Mouse (Mus musculus): ENCODE measurements at regions not wholly inside any gene's neighbourhood (a gene's known extent, or its start where the extent isn't known, plus 50 kb on each side); places are given as distances from the start of the nearest gene placed in this dataset.

- ATAC-seq (replicated peaks; ENCODE audit: low FRiP score, poor library complexity, severe bottlenecking), result no peak
These were observed 57.4 kb upstream of the Cpeb4 start for GRCm38 (mm10) chr11:31814616-31815015.

DNA sequence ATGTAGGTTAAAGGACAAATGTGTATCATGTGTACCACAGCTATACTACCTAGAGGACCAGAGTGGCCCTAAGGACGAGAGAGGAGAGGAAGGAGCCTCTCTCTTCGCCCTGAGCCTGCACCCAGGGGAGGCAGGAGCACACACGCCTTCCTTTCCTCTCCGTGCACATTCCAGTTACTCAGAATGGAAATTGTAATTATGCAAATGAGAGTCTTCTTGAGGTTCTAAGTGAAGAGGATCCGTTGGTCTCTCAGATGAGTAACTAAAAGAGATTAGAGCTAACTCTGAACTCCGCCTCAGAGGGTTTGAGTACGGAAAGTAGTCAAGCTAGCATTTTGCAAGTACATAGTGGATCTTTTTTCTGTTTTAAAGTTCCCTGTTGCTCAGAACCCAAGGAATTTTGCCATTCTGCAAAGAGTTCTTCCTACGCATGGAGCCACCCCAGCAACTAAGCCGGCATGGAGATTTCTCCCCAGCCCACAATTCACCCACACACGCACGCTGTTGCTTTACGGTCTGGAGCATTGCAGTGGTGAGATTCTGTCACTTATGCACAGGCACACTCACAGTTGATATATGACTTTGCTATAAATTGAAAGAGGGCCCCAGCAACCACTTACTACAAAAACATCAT, 56.0 kb upstream of the Cpeb4 start:
- ATAC-seq (replicated peaks; ENCODE audit: low FRiP score, poor library complexity, severe bottlenecking), result no peak

DNA sequence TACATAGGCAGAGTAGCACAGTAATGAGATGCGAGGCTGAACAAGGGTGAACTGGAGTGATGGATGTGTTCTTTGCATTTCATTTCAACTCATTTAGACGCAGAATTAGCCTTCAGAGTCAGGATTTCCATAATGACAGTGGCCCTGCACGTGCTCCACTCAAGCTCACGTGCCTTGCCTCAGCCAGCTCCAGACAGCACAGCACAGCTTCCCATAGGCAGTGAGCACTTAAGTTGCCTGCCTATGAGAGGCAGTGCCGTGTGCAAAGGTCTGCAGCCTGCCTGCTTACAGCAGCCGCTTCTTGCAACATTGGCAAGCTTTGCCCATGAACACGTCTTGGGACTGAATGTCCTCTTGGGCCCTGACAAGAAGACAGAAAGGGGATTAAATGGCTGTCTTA, 54.0 kb upstream of the Cpeb4 start:
- ATAC-seq (replicated peaks; ENCODE audit: low FRiP score, poor library complexity, severe bottlenecking), result no peak

- no peak for ATAC-seq (replicated peaks; ENCODE audit: low FRiP score, poor library complexity, severe bottlenecking)
These were observed 52.0 kb upstream of the Cpeb4 start for GRCm38 (mm10) chr11:31819964-31820363.

DNA sequence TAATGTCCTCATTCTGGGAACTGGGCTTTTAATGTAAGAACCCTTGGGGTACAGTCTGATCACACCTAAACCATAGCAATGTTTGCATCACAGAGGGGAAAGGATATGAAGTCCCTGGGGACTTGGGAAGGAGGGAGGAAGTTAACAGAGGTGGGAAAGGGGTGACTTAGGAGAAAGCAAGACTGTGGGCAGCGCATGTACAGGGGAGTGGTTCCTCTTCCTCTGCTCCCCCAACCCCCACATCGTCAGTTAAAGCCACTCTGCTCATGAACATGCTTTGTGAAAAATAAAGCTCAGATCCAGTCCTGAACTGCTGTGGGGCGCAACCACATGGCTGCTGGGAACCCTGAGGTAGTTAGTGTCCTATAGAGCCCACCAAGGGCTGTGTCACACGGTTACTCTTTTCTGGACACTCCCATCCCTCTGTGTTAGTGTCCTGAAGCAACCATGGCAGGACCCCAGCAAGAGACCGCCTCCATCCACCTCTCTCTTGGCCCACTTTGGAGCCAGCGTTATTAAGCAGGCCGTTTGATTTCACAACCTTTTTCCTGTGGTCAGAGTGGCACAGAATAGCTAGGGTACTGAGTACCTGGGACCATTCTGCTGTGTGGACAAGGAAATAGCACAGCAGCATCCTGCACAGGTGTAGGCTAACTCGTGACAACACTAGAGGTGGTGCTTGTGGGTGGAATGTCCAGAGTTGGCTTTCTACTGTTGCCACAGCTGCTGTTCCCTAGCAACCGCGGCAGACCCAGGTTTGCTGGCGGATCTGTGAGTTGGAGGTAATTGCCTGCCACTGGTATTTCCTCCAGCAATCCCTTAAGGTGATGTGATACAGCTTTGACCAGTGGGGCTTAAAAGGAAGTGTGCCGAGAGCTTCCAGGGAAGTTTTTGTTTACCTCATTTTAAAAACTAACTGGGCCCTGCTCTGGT, 50.3 kb upstream of the Cpeb4 start:
- no peak for ATAC-seq (replicated peaks; ENCODE audit: low FRiP score, poor library complexity, severe bottlenecking)

Measured in erythroid progenitor cell, adult 5-6 weeks (primary cell).